Mouse (Mus musculus) hindbrain, embryonic 10.5 days (tissue): ENCODE measurements around the gene Psmb4. TPM values are rescaled to one million over a fixed set of nuclear protein-coding genes. Genes with fewer than 3 reads are reported as not detected.
"Not testable (repeated sequence)": the region's sequence is repeated elsewhere in the genome, so short reads cannot be mapped to it uniquely, and the experiment has no call there.

Experiments
- DNase-seq: peaks from one replicate; pipeline ENCODE4 v3.0.0-alpha.2; 2017; ENCODE audit warnings: low spot score
- H3K27ac ChIP-seq: fragments of 300-500 bp; sonication (generic); 2 replicates; pipeline ENCODE4 v1.5.1; 2016; ENCODE audit warnings: mild to moderate bottlenecking, moderate library complexity
- H3K27me3 ChIP-seq: fragments of 300-500 bp; sonication (generic); 2 replicates; pipeline ENCODE4 v1.6.1; 2016; ENCODE audit warnings: mild to moderate bottlenecking; ENCODE audit not compliant: poor library complexity, insufficient read depth, severe bottlenecking
- H3K36me3 ChIP-seq: fragments of 300-500 bp; sonication (generic); 2 replicates; pipeline ENCODE4 v1.6.1; 2016; ENCODE audit warnings: mild to moderate bottlenecking, moderate library complexity
- H3K4me1 ChIP-seq: fragments of 300-500 bp; sonication (generic); replicated peaks from 2 replicates; pipeline ENCODE4 v1.6.1; 2016; ENCODE audit warnings: mild to moderate bottlenecking
- H3K4me3 ChIP-seq: fragments of 300-500 bp; sonication (generic); 2 replicates; pipeline ENCODE4 v1.5.1; 2016; ENCODE audit warnings: mild to moderate bottlenecking, moderate library complexity
- H3K9me3 ChIP-seq: fragments of 300-500 bp; sonication (generic); 2 replicates; pipeline ENCODE4 v1.6.1; 2016; ENCODE audit warnings: mild to moderate bottlenecking, moderate library complexity
- WGBS: fragments of 180-500 bp; shearing (Covaris S2); methylation state at CpG from one replicate; pipeline ENCODE4 v1.1.7; 2016; 5-methylcytosine and 5-hydroxymethylcytosine counted together
- polyA plus RNA-seq: library from polyadenylated mRNA; unstranded; fragments of >200 nt; fragmentation: Nextera tagmentation; extraction: Ambion mirVana; gene quantifications from 2 replicates; pipeline ENCODE4 v1.2.1, GENCODE M21; 2016

Psmb4 gene
- polyA plus RNA-seq: 342 and 366 TPM in 2 replicates

GRCm38 (mm10) chr3:94886316-94887224, at the start of gene Psmb4:
Gene Psmb4, minus strand, starts transcription at chr3:94886961.
- Histone ChIP-seq H3K36me3 (peaks cover 42% of the 10 kb centered on the region), H3K27me3 (no peaks in the 10 kb centered on the region), H3K4me3 (peak within 1 kb of the TSS; percentile 99), H3K4me1 (peaks cover 22% of the 10 kb centered on the region), H3K27ac (peak within 1 kb of the TSS; percentile 94), H3K9me3 (no peaks in the 10 kb centered on the region)
- peak; percentile 90 for DNase-seq
- 1% methylated on average over 61 of the region's 61 CpGs for WGBS

- H3K27ac ChIP-seq, H3K27me3 ChIP-seq, H3K36me3 ChIP-seq, H3K9me3 ChIP-seq, H3K4me3 ChIP-seq, DNase-seq: not testable (repeated sequence)
- H3K4me1 ChIP-seq: peaks cover 15% of the 10 kb centered on the region
- 82% methylated on average over 5 of the region's 5 CpGs for WGBS
Measured at GRCm38 (mm10) chr3:94936147-94936546, 49.4 kb upstream of the Psmb4 start.

GRCm38 (mm10) chr3:94935332-94935731, 48.6 kb upstream of the Psmb4 start:
- not testable (repeated sequence) for H3K27ac ChIP-seq, H3K27me3 ChIP-seq, H3K36me3 ChIP-seq, H3K9me3 ChIP-seq, H3K4me3 ChIP-seq, DNase-seq
- H3K4me1 ChIP-seq: peaks cover 15% of the 10 kb centered on the region
- 91% methylated on average over 3 of the region's 3 CpGs for WGBS

GRCm38 (mm10) chr3:94934564-94934963, 47.8 kb upstream of the Psmb4 start:
- H3K36me3 ChIP-seq, H3K9me3 ChIP-seq, H3K4me3 ChIP-seq, DNase-seq, H3K27me3 ChIP-seq, H3K27ac ChIP-seq: not testable (repeated sequence)
- H3K4me1 ChIP-seq: peaks cover 15% of the 10 kb centered on the region
- 93% methylated on average over 3 of the region's 3 CpGs for WGBS

DNA sequence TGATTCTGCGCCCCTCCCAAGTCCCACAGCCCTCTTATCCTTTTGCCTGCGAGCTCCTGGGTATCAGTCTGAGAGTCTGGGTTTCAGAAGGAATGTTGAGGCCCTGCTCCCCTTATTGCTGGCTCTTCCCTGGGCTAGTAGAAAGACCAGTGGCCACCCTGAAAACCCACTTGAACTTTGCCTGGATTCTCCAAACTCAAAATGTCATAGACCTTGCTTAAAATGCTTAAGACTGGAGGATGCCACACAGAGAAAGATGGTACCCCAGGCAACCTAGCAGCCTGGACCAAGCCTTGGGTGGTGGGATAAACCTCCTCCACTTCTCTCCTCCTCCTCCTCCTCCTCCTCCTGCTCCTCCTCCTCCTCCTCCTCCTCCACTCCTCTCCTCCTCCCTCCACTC, 46.8 kb upstream of the Psmb4 start:
- not testable (repeated sequence) for H3K27me3 ChIP-seq, DNase-seq, H3K9me3 ChIP-seq, H3K36me3 ChIP-seq, H3K27ac ChIP-seq, H3K4me3 ChIP-seq
- peaks cover 15% of the 10 kb centered on the region for H3K4me1 ChIP-seq
- no CpG with 5 or more reads among the region's 2 CpGs for WGBS

GRCm38 (mm10) chr3:94932809-94933564, 46.2 kb upstream of the Psmb4 start, which contains the start of gene Selenbp1:
Gene Selenbp1, plus strand, starts transcription at chr3:94933056.
- peaks cover 15% of the 10 kb centered on the region for H3K4me1 ChIP-seq
- H3K27me3 ChIP-seq: no peaks in the 10 kb centered on the region
- DNase-seq: peak; percentile 50
- WGBS: 42% methylated on average over 16 of the region's 16 CpGs
- no peaks in the 10 kb centered on the region for H3K36me3 ChIP-seq
- H3K4me3 ChIP-seq: peak within 1 kb of the TSS; percentile 38
- H3K27ac ChIP-seq: peak within 1 kb of the TSS; percentile 79
- no peaks in the 10 kb centered on the region for H3K9me3 ChIP-seq

GRCm38 (mm10) chr3:94932279-94932678, 45.5 kb upstream of the Psmb4 start:
- not testable (repeated sequence) for DNase-seq, H3K27me3 ChIP-seq, H3K36me3 ChIP-seq, H3K4me3 ChIP-seq, H3K9me3 ChIP-seq, H3K27ac ChIP-seq
- H3K4me1 ChIP-seq: peaks cover 15% of the 10 kb centered on the region
- WGBS: 87% methylated on average over 2 of the region's 2 CpGs

GRCm38 (mm10) chr3:94931427-94932082, 44.8 kb upstream of the Psmb4 start:
- not testable (repeated sequence) for H3K27ac ChIP-seq, H3K36me3 ChIP-seq, H3K27me3 ChIP-seq, H3K9me3 ChIP-seq, DNase-seq, H3K4me3 ChIP-seq
- 78% methylated on average over 10 of the region's 10 CpGs for WGBS
- H3K4me1 ChIP-seq: peaks cover 15% of the 10 kb centered on the region

GRCm38 (mm10) chr3:94930386-94931266, 43.9 kb upstream of the Psmb4 start:
- DNase-seq, H3K9me3 ChIP-seq, H3K27ac ChIP-seq, H3K27me3 ChIP-seq, H3K36me3 ChIP-seq, H3K4me3 ChIP-seq: not testable (repeated sequence)
- H3K4me1 ChIP-seq: peaks cover 15% of the 10 kb centered on the region
- 43% methylated on average over 7 of the region's 7 CpGs for WGBS

- not testable (repeated sequence) for DNase-seq, H3K36me3 ChIP-seq, H3K4me3 ChIP-seq, H3K27me3 ChIP-seq, H3K9me3 ChIP-seq, H3K27ac ChIP-seq
- 88% methylated on average over 4 of the region's 4 CpGs for WGBS
- H3K4me1 ChIP-seq: peaks cover 15% of the 10 kb centered on the region
Measured at GRCm38 (mm10) chr3:94928979-94929378, 42.2 kb upstream of the Psmb4 start.

DNA sequence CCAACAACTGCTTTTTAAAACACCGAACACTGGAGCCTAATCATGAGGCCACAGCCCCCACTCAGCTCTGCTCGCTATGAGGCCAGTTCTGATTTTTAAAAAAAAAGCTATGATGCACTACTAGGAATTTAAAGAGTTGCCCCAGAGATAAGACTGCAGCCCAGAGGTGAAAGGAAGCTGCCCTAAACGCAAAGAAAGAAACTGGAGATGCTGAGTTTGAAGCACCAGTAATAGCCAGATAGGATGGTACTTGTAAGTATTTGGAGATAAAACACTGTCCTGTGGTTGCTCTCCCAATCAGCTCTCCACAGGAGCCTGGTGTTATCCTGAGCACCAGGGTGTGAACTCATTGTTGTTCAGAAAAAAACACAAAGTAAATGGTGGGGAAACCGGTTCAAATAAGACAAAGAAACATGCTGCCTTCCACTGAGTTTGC, 39.6 kb upstream of the Psmb4 start:
- not testable (repeated sequence) for H3K27me3 ChIP-seq, H3K36me3 ChIP-seq, H3K4me1 ChIP-seq, H3K4me3 ChIP-seq, DNase-seq, H3K9me3 ChIP-seq, H3K27ac ChIP-seq
- 52% methylated on average over 4 of the region's 4 CpGs for WGBS

GRCm38 (mm10) chr3:94924688-94925087, 37.9 kb upstream of the Psmb4 start:
- Histone ChIP-seq H3K4me1 (no peaks in the 10 kb centered on the region), H3K9me3 (no peaks in the 10 kb centered on the region), H3K36me3 (no peaks in the 10 kb centered on the region), H3K27ac (no peak overlapping the region), H3K27me3 (no peaks in the 10 kb centered on the region), H3K4me3 (no peak overlapping the region)
- WGBS: 78% methylated on average over 8 of the region's 8 CpGs
- no peak for DNase-seq
